Mouse (Mus musculus) MEL (cell line): Measurements from ENCODE around the gene S100a5. TPM values are rescaled to one million over a fixed set of nuclear protein-coding genes. Genes with fewer than 3 reads are reported as not detected.

Source experiments
- DNase-seq: peaks from one replicate; pipeline ENCODE4 v3.0.0; 2011; ENCODE audit warnings: low read depth, low spot score
- H3K27ac ChIP-seq: 2 replicates; pipeline ENCODE4 v1.5.1; 2012; ENCODE audit warnings: low read depth, mild to moderate bottlenecking, control low read depth, low read length, moderate library complexity; ENCODE audit not compliant: control insufficient read depth
- H3K27me3 ChIP-seq, 2 experiments: fragments of 150-350 bp in 1 of 2; sonication (generic) in 1 of 2; 2 replicates each; pipeline ENCODE4 v1.6.1; 2012; ENCODE audit warnings: low read length in 2 of 2, mild to moderate bottlenecking in 2 of 2, improper control_type of control experiment in 1 of 2, moderate library complexity in 1 of 2; ENCODE audit not compliant: insufficient read depth in 2 of 2, control insufficient read depth in 1 of 2
- H3K36me3 ChIP-seq, 2 experiments: 2 replicates each; pipeline ENCODE4 v1.6.1; 2012 to 2014; ENCODE audit warnings: low read length in 2 of 2, improper control_type of control experiment in 1 of 2, inconsistent platforms in 1 of 2, mild to moderate bottlenecking in 1 of 2; ENCODE audit not compliant: insufficient read depth in 2 of 2, control insufficient read depth in 1 of 2
- H3K4me1 ChIP-seq, 2 experiments: fragments of 150-350 bp in 1 of 2; sonication (generic) in 1 of 2; 2 replicates each; pipeline ENCODE4 v1.6.1; 2012; ENCODE audit warnings: low read length in 2 of 2, improper control_type of control experiment in 1 of 2, mild to moderate bottlenecking in 1 of 2; ENCODE audit not compliant: insufficient read depth in 2 of 2, control insufficient read depth in 1 of 2
- H3K4me3 ChIP-seq, 2 experiments: fragments of 150-350 bp in 1 of 2; sonication (generic) in 1 of 2; 2 replicates each; pipeline ENCODE4 v1.5.1; 2012; ENCODE audit warnings: low read depth in 2 of 2, low read length in 2 of 2, mild to moderate bottlenecking in 2 of 2, moderate library complexity in 2 of 2, control low read depth in 1 of 2, improper control_type of control experiment in 1 of 2; ENCODE audit not compliant: control insufficient read depth in 1 of 2, insufficient read depth in 1 of 2
- H3K79me2 ChIP-seq: 2 replicates; pipeline ENCODE4 v1.6.1; 2012; ENCODE audit warnings: mild to moderate bottlenecking, low read length, moderate library complexity; ENCODE audit not compliant: control insufficient read depth, poor library complexity, insufficient read depth
- H3K9ac ChIP-seq: 2 replicates; pipeline ENCODE4 v1.6.1; 2012; ENCODE audit warnings: low read depth, mild to moderate bottlenecking, control low read depth, low read length, moderate library complexity; ENCODE audit not compliant: control insufficient read depth, poor library complexity, severe bottlenecking
- H3K9me3 ChIP-seq: fragments of 150-350 bp; sonication (generic); replicated peaks from 2 replicates; pipeline ENCODE4 v1.6.1; 2012; ENCODE audit warnings: mild to moderate bottlenecking, low read length, improper control_type of control experiment, moderate library complexity; ENCODE audit not compliant: insufficient read depth
- BHLHE40 ChIP-seq: IDR thresholded peaks from 2 replicates; pipeline ENCODE4 v1.6.1; 2012; ENCODE audit warnings: low read depth, mild to moderate bottlenecking, inconsistent platforms, low read length, improper control_type of control experiment, borderline replicate concordance
- CHD1 ChIP-seq: IDR thresholded peaks from 2 replicates; pipeline ENCODE4 v1.6.1; 2012; ENCODE audit warnings: low read depth, mild to moderate bottlenecking, inconsistent platforms, low read length, improper control_type of control experiment
- CHD2 ChIP-seq: IDR thresholded peaks from 2 replicates; pipeline ENCODE4 v1.6.1; 2011; ENCODE audit warnings: low read length, improper control_type of control experiment
- CTCF ChIP-seq, 3 experiments: IDR thresholded peaks in 2 of 3; conservative IDR thresholded peaks in 1 of 3; 2 replicates each; pipeline ENCODE4 v1.5.1; 2011 to 2012; ENCODE audit warnings: low read length in 3 of 3, low read depth in 2 of 3, mild to moderate bottlenecking in 2 of 3, improper control_type of control experiment in 1 of 3, inconsistent platforms in 1 of 3, mixed read lengths in 1 of 3, moderate library complexity in 1 of 3; ENCODE audit not compliant: control insufficient read depth in 1 of 3, insufficient read depth in 1 of 3, poor library complexity in 1 of 3, severe bottlenecking in 1 of 3
- E2F4 ChIP-seq: IDR thresholded peaks from 2 replicates; pipeline ENCODE4 v1.6.1; 2011; ENCODE audit warnings: low read depth, low read length, improper control_type of control experiment, borderline replicate concordance
- ELF1 ChIP-seq: IDR thresholded peaks from 2 replicates; pipeline ENCODE4 v1.6.1; 2014; ENCODE audit warnings: low read depth, mild to moderate bottlenecking, inconsistent platforms, low read length, improper control_type of control experiment, moderate library complexity
- ETS1 ChIP-seq: IDR thresholded peaks from 2 replicates; pipeline ENCODE4 v1.6.1; 2012; ENCODE audit warnings: low read depth, mild to moderate bottlenecking, inconsistent platforms, low read length, improper control_type of control experiment, moderate library complexity
- GABPA ChIP-seq: IDR thresholded peaks from 2 replicates; pipeline ENCODE4 v1.6.1; 2012; ENCODE audit warnings: low read depth, mild to moderate bottlenecking, inconsistent platforms, low read length, improper control_type of control experiment, moderate library complexity
- HCFC1 ChIP-seq: IDR thresholded peaks from 2 replicates; pipeline ENCODE4 v1.6.1; 2012; ENCODE audit warnings: low read depth, mild to moderate bottlenecking, inconsistent platforms, low read length, improper control_type of control experiment, moderate library complexity
- JUND ChIP-seq: IDR thresholded peaks from 2 replicates; pipeline ENCODE4 v1.6.1; 2011; ENCODE audit warnings: low read depth, mild to moderate bottlenecking, improper control_type of control experiment, low read length
- KAT2A ChIP-seq: conservative IDR thresholded peaks from 2 replicates; pipeline ENCODE4 v1.6.1; 2012; ENCODE audit warnings: low read depth, low read length, improper control_type of control experiment, inconsistent platforms
- MAFK ChIP-seq: IDR thresholded peaks from 2 replicates; pipeline ENCODE4 v1.6.1; 2011; ENCODE audit warnings: low read depth, mild to moderate bottlenecking, low read length, improper control_type of control experiment, borderline replicate concordance
- MAX ChIP-seq: IDR thresholded peaks from 2 replicates; pipeline ENCODE4 v1.6.1; 2011; ENCODE audit warnings: low read length, improper control_type of control experiment
- MAZ ChIP-seq: IDR thresholded peaks from 2 replicates; pipeline ENCODE4 v1.6.1; 2012; ENCODE audit warnings: low read depth, mild to moderate bottlenecking, inconsistent platforms, low read length, improper control_type of control experiment
- MEF2A ChIP-seq: IDR thresholded peaks from 2 replicates; pipeline ENCODE4 v1.6.1; 2014; ENCODE audit warnings: low read depth, mild to moderate bottlenecking, inconsistent platforms, low read length, improper control_type of control experiment; ENCODE audit not compliant: poor library complexity, insufficient replicate concordance, severe bottlenecking; ENCODE audit errors: extremely low read depth
- MYB ChIP-seq: IDR thresholded peaks from 2 replicates; pipeline ENCODE4 v1.6.1; 2011; ENCODE audit warnings: mild to moderate bottlenecking, low read depth, low read length, improper control_type of control experiment
- NRF1 ChIP-seq: IDR thresholded peaks from 2 replicates; pipeline ENCODE4 v1.6.1; 2014; ENCODE audit warnings: low read depth, mild to moderate bottlenecking, inconsistent platforms, low read length, improper control_type of control experiment, moderate library complexity; ENCODE audit not compliant: poor library complexity, insufficient read depth, severe bottlenecking
- RCOR1 ChIP-seq: IDR thresholded peaks from 2 replicates; pipeline ENCODE4 v1.6.1; 2012; ENCODE audit warnings: low read depth, mild to moderate bottlenecking, inconsistent platforms, low read length, improper control_type of control experiment
- SIN3A ChIP-seq: IDR thresholded peaks from 2 replicates; pipeline ENCODE4 v1.6.1; 2012; ENCODE audit warnings: low read length, improper control_type of control experiment, inconsistent platforms
- SMC3 ChIP-seq: IDR thresholded peaks from 2 replicates; pipeline ENCODE4 v1.6.1; 2011; ENCODE audit warnings: low read depth, low read length, improper control_type of control experiment
- TAL1 ChIP-seq: IDR thresholded peaks from 2 replicates; pipeline ENCODE4 v1.6.1; 2012; ENCODE audit warnings: mild to moderate bottlenecking, inconsistent platforms, low read length, moderate library complexity, mixed read lengths
- TCF12 ChIP-seq: IDR thresholded peaks from 2 replicates; pipeline ENCODE4 v1.6.1; 2014; ENCODE audit warnings: low read depth, mild to moderate bottlenecking, inconsistent platforms, low read length, improper control_type of control experiment, moderate library complexity
- USF1 ChIP-seq: IDR thresholded peaks from 2 replicates; pipeline ENCODE4 v1.6.1; 2014; ENCODE audit warnings: low read depth, mild to moderate bottlenecking, inconsistent platforms, low read length, improper control_type of control experiment, moderate library complexity
- USF2 ChIP-seq, 2 experiments: IDR thresholded peaks; 2 replicates each; pipeline ENCODE4 v1.6.1; 2011 to 2012; ENCODE audit warnings: improper control_type of control experiment in 2 of 2, low read length in 2 of 2, borderline replicate concordance in 1 of 2, inconsistent platforms in 1 of 2, low read depth in 1 of 2, mild to moderate bottlenecking in 1 of 2; ENCODE audit not compliant: insufficient read depth in 1 of 2
- ZC3H11A ChIP-seq: IDR thresholded peaks from 2 replicates; pipeline ENCODE4 v1.6.1; 2012; ENCODE audit warnings: low read depth, mild to moderate bottlenecking, inconsistent platforms, low read length, improper control_type of control experiment
- ZKSCAN1 ChIP-seq: IDR thresholded peaks from 2 replicates; pipeline ENCODE4 v1.6.1; 2012; ENCODE audit warnings: low read depth, mild to moderate bottlenecking, inconsistent platforms, low read length, improper control_type of control experiment, moderate library complexity
- ZMIZ1 ChIP-seq: IDR thresholded peaks from 2 replicates; pipeline ENCODE4 v1.6.1; 2012; ENCODE audit warnings: low read depth, mild to moderate bottlenecking, inconsistent platforms, low read length, improper control_type of control experiment, moderate library complexity
- ZNF384 ChIP-seq: IDR thresholded peaks from 2 replicates; pipeline ENCODE4 v1.6.1; 2012; ENCODE audit warnings: low read depth, mild to moderate bottlenecking, inconsistent platforms, low read length, improper control_type of control experiment
- polyA plus RNA-seq, 2 experiments: library from polyadenylated mRNA; stranded (reverse) in 1 of 2; unstranded in 1 of 2; fragments of >175 nt in 1 of 2; fragments of >200 nt in 1 of 2; gene quantifications; 2 replicates each; pipeline versions ENCODE4 v1.2.1 to v1.2.4; 2012; ENCODE audit warnings: low replicate concordance in 2 of 2, low read depth in 1 of 2; ENCODE audit not compliant: insufficient read length in 2 of 2, insufficient read depth in 1 of 2, missing spikeins in 1 of 2
- total RNA-seq: library from RNA; depleted of rRNA; stranded (reverse); fragments of 300-350 nt; gene quantifications from 2 replicates; pipeline ENCODE4 v1.2.3, GENCODE M21; 2012

The S100a5 gene
- total and polyA plus RNA-seq, 3 experiments: not detected

- Histone ChIP-seq H3K27me3 (no peaks in the 10 kb centered on the region), H3K4me1 (peaks cover 0 to 28% of the 10 kb centered on the region in 2 experiments; a peak in 2 of 4 replicates), H3K36me3 (peaks cover 0 to 9% of the 10 kb centered on the region in 2 experiments; a peak in 2 of 4 replicates), H3K4me3 (no peak overlapping the region), H3K79me2 (no peaks in the 10 kb centered on the region), H3K9ac (no peak overlapping the region), H3K9me3 (no peaks in the 10 kb centered on the region; the same call in 1 of the 2 replicates), H3K27ac (no peak overlapping the region)
- no peak for DNase-seq
- no peak for TF ChIP-seq USF2 (IDR thresholded peaks at IDR 0.05; ENCODE audit: borderline replicate concordance in 1 of 2, insufficient read depth in 1 of 2, low read depth in 1 of 2, low read length in 2 of 2)
- TF ChIP-seq CTCF (IDR thresholded peaks at IDR 0.05 in 2 of 3, conservative IDR thresholded peaks at IDR 0.05 in 1 of 3; ENCODE audit: control insufficient read depth in 1 of 3, insufficient read depth in 1 of 3, low read depth in 2 of 3, low read length in 3 of 3, poor library complexity in 1 of 3, severe bottlenecking in 1 of 3): no peak
- TF ChIP-seq MYB: no peak
- TF ChIP-seq HCFC1: no peak
- no peak for TF ChIP-seq TAL1
- no peak for TF ChIP-seq RCOR1
- no peak for TF ChIP-seq JUND
- no peak for TF ChIP-seq ZKSCAN1
- TF ChIP-seq CHD1: no peak
- TF ChIP-seq ZMIZ1: no peak
- no peak for TF ChIP-seq USF1
- no peak for TF ChIP-seq MEF2A
- TF ChIP-seq ZC3H11A: no peak
- TF ChIP-seq SMC3: no peak
- TF ChIP-seq TCF12: no peak
- no peak for TF ChIP-seq E2F4
- no peak for TF ChIP-seq SIN3A
- no peak for TF ChIP-seq KAT2A
These were observed 18.9 kb upstream of the S100a5 start for GRCm38 (mm10) chr3:90589390-90589789.

GRCm38 (mm10) chr3:90589947-90590346 lies 18.4 kb upstream of the S100a5 start, which contains the start of gene S100a2:
TSS of gene S100a2 (plus strand) at chr3:90590247.
- no peaks in the 10 kb centered on the region for H3K79me2 ChIP-seq
- TF ChIP-seq SIN3A: no peak
- no peak for TF ChIP-seq MAZ
- no peak for TF ChIP-seq MEF2A
- no peak for TF ChIP-seq MAFK
- TF ChIP-seq ETS1: no peak
- no peak for TF ChIP-seq GABPA
- no peak for TF ChIP-seq ELF1
- no peak for TF ChIP-seq ZNF384
- TF ChIP-seq SMC3: no peak
- TF ChIP-seq TCF12: no peak
- no peak for TF ChIP-seq HCFC1
- no peak for TF ChIP-seq TAL1
- no peak for TF ChIP-seq ZMIZ1
- no peak for TF ChIP-seq USF2 (IDR thresholded peaks at IDR 0.05; ENCODE audit: borderline replicate concordance in 1 of 2, insufficient read depth in 1 of 2, low read depth in 1 of 2, low read length in 2 of 2)
- no peak for TF ChIP-seq ZKSCAN1
- TF ChIP-seq MAX: no peak
- TF ChIP-seq CHD2: no peak
- no peak for TF ChIP-seq NRF1
- TF ChIP-seq E2F4: no peak
- TF ChIP-seq BHLHE40: no peak
- no peaks in the 10 kb centered on the region for H3K27me3 ChIP-seq
- H3K9me3 ChIP-seq: no peaks in the 10 kb centered on the region; the same call in 1 of the 2 replicates
- peaks cover 0 to 28% of the 10 kb centered on the region in 2 experiments; a peak in 2 of 4 replicates for H3K4me1 ChIP-seq
- H3K36me3 ChIP-seq: peaks cover 0 to 9% of the 10 kb centered on the region in 2 experiments; a peak in 2 of 4 replicates
- H3K27ac ChIP-seq: no peak within 1 kb of the TSS
- no peak within 1 kb of the TSS for H3K4me3 ChIP-seq
- DNase-seq: no peak
- H3K9ac ChIP-seq: no peak within 1 kb of the TSS
